Mouse (Mus musculus) retina, embryonic 14.5 days (tissue): ENCODE measurements around the gene Spint4.
"Not testable (repeated sequence)": the region's sequence is repeated elsewhere in the genome, so short reads cannot be mapped to it uniquely, and the experiment has no call there.

Experiments used
- DNase-seq: peaks from one replicate; pipeline ENCODE4 v3.0.0-alpha.2; 2015; ENCODE audit warnings: low spot score

Gene Spint4

DNA sequence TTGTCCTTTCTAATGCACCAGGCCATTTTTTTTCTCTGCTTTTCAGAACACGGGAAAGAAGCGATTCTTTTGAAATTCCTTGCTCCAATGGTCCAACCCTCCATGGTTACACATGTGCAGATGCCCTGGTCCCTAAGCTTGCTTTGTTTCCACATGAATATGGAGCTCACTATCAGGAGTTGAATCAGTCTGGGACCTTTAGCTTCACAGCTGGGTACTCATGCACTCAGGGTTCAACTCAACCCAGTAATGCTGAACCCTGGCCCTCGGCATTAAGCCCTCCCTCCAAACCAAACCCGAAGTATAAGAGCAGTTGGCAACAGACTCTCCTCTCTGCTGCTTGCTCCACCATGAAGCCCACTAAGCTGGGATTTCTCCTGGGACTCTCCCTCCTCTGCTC is at the start of gene Spint4:
TSS of gene Spint4 (plus strand) at position 301 of the 400 bp plus-strand sequence.
- DNase-seq = no peak

DNA sequence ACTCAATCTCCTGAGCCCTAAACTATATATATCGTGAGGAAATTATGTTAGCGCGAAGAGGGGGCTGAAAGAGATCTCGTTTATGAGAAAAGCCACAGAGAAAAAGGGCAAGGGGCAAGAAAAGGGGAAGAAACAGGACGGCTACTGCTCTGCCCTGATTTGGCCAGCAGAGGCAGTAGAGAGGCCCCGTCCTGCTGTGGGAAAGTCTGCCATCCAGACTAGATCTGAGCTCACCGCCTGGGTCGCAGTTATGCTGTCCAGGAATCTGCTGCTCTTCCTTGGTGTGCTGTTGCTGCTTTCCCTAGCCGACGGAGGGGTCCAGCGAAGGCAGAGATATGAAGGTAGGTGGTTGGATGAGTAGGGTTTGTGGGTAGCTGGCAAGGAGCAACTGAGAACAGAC is 42.4 kb upstream of the Spint4 start, which contains the start of gene Wfdc10:
TSS of gene Wfdc10 (plus strand) at position 189 of the 400 bp plus-strand sequence.
- DNase-seq = peak; percentile 71

GRCm38 (mm10) chr2:164656483-164656882 is 41.8 kb upstream of the Spint4 start, which contains the start of gene Wfdc9:
Gene Wfdc9, minus strand, starts transcription at chr2:164656583.
- DNase-seq = no peak

- DNase-seq = no peak
Observed at GRCm38 (mm10) chr2:164664851-164665250, 33.5 kb upstream of the Spint4 start.

DNA sequence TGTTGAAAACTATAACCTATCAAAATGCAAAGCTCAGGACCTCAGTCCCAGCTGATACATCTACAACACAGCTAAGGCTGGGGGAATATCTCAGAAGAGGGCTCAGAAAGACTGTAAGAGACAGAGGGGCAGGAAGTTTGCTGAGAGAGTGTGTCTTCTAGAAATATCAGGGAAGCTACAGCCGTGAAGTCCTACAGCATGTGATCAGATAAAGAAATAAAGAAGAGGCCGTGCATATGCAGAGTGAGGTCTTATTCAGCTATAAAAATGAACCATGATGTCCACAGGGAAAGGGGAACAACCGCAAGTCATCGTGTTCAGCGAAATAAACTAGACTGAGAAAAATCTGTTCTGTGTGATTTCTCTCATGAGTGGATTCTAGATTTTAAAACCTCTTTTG is 28.0 kb upstream of the Spint4 start:
- DNase-seq = no peak

DNA sequence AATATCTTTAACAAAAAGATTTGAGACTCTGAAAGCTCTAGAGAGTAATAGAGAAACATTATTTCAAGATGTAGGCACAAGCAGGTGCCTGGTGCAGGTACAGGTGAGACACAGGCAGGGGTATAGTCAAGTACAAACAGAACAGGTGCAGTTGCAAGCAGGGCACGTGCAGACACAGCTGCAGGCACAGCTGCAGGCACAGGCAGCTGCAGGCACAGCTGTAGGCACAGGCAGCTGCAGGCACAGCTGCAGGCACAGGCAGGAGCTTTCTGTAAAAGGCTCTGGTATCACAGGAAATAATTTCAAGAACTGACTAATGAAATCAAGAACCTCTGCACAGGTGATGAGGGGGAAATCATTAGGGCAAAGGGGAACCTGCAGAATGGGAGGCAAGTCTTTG is 27.4 kb upstream of the Spint4 start:
- no peak for DNase-seq

GRCm38 (mm10) chr2:164673987-164674386 is 24.3 kb upstream of the Spint4 start, which contains the start of gene Wfdc11:
Gene Wfdc11, minus strand, starts transcription at chr2:164674087.
- DNase-seq = no peak

DNA sequence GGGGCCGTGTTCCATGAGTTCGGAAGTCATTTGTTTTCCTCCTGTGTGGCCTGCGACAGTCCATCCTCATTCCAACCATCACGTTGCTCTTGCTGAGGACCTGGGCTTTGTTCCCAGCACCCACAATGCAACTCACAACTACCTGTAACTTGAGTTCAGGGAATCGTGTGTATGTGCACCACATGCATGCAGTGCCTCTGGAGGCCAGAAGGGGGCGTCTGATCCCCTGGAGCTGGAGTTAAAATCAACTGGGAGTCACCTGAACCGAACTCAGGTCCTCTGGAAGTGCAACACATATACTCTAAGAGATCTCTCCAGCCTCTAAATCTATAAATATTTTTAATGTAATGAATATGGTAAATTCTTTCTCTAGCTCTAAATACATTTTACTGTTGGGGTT is 22.2 kb upstream of the Spint4 start:
- no peak for DNase-seq

DNA sequence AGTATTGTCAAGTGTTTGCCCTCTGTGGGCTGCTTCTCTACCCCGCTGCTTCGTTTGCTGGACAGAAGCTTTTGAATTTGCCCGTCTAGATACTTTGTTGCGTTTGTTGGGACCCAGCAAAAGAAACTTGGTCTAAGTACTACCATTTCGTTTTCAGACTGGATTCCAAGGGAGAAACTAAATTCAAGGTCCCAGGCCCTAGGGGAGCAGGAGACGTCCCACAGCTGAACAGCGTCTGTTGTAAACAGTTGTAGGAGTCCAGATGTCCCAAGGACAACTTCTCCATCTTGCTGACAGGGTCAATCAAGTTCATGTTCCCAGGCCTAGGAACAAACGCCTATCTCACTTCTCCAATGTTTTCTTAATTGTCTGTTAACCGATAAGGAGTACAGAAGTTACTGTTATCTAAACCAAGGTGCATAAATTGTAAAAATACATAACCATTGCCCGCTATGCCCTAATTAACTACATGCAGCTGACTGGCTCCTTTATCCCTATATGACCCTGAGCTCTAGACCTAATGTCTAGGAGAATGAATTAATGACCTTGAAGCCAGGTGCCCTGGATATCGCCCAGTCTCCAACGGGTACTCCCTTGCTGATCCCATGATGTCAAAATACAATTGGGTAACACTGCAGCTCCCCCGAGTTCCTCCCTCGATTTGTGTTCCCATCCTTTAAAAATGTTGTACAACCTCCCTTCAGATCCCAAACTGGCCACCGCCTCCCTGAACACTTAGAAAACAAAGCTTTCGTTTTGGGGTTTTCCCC is 21.2 kb upstream of the Spint4 start:
- DNase-seq = no peak

DNA sequence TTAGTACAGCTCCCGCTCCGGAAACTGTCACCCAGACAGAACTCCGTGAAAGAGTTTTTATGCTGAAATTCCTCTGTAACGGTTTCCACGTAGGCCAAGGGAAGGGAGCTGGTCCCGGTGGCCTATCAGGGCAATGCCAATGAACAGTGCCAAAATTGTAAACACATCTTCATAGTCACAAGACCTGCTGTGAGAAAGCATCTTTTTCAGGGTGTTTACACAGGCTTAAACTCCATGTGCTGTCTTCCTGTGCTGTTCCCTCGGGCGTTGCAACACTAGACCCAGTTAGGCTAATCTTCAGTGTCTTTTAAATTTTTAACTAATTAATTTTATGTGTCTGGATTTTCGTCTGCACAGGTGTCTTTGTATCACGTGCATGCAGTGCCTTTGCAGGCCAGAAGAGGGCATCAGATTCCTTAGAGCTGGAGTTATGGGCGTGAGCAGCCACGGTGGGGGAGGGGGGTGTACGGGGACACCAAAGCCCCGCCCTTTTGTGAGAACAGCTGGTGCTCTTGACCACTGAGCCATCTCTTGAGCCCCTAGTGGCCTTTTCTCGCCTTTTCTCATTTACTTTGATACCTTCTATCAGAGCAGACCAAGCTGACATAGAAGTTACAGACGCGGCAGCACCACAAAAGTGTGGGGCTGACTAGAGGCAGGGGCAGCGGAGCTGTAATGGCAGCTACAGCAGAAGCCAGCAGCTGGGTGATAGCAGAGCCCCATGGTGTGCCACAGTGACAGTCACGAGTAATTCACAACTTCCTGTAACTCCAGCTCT is 19.3 kb upstream of the Spint4 start:
- DNase-seq = peak; percentile 72

GRCm38 (mm10) chr2:164679906-164680305 is 18.4 kb upstream of the Spint4 start:
- no peak for DNase-seq

DNA sequence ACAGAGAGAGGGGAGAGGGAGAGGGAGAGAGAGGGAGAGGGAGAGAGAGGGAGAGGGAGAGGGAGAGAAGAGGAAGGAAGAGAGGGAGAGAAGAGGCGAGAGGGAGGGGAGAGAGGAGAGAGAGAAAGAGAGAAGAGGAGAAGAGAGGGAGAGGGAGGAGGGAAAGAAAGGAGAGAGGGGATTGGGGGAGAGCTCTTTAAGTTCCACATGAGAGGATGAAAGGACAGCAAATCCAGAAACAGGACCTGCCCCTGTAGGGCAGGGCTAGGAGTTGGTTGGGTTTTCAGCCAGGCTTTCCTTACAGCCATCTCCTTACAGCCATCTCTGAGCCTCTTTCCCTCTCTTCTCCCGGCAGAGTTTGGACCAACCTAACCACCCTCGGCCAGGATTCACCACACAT is 13.5 kb upstream of the Spint4 start, which contains the start of gene Wfdc13:
TSS of gene Wfdc13 (plus strand) at position 301 of the 400 bp plus-strand sequence.
- no peak for DNase-seq

GRCm38 (mm10) chr2:164700959-164701358 is 2.7 kb downstream of the Spint4 start:
- no peak for DNase-seq

DNA sequence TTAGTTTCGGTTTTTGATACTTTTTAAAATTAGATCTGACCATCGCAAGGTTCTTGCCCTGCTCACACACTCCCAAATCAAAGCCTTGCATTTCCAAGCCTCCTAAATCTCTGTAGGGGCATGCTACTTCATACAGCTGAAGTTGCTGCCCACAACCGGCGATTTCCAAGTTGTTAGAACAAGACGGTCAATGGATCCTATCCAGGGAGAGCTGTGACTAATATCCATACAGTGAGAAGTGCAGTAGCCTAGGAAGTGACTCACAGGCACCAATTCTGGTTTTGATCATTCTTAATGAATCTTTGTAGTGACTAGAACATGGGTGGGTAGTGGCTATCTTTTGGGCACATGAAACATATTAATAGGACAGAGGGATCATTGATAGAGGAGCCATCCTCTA is 3.5 kb downstream of the Spint4 start:
- no peak for DNase-seq

GRCm38 (mm10) chr2:164704235-164704634 is 5.9 kb downstream of the Spint4 start:
- DNase-seq = no peak

DNA sequence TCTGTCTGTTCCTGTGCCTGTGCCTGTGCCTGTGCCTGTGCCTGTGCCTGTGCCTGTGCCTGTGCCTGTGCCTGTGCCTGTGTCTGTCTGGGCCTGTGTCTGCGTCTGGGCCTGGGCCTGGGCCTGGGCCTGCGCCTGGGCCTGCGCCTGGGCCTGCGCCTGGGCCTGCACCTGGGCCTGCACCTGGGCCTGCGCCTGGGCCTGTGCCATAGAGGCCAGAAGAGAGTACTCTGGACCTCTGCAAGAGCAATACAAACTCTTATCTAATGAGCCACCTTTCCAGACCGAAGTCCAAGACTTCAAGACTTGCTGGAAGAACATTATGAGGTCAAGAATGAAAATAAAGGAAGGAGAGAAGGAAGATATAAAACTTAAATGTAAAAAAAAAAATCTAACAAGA is 7.0 kb downstream of the Spint4 start:
- no peak for DNase-seq

DNA sequence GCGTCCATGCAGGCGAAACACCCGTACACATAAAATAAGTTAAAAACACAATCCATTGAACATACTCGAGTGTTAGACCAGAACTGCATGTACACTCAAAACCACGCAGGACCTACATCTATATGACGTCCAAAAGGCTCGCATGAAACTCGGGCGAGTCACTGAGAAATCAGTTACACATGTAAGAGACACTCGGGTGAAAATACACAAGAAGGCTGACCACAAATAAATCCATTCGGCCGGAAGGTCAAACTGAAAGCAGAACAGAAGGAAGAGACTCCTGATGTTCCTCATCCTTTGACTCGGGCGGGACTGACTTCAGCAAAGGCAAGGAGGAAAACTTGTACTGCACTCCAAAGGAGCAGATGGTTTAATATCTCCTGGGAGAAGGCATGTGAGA is 7.7 kb downstream of the Spint4 start:
- DNase-seq = no peak

- DNase-seq = no peak
Observed at GRCm38 (mm10) chr2:164715005-164715404, 16.7 kb downstream of the Spint4 start, which contains the start of gene Spint5. Gene Spint5, plus strand, starts transcription at chr2:164715305.

- DNase-seq = not testable (repeated sequence)
Observed at GRCm38 (mm10) chr2:164716194-164716786, 18.0 kb downstream of the Spint4 start.

- DNase-seq = no peak
Observed at GRCm38 (mm10) chr2:164723276-164723675, 25.0 kb downstream of the Spint4 start.

DNA sequence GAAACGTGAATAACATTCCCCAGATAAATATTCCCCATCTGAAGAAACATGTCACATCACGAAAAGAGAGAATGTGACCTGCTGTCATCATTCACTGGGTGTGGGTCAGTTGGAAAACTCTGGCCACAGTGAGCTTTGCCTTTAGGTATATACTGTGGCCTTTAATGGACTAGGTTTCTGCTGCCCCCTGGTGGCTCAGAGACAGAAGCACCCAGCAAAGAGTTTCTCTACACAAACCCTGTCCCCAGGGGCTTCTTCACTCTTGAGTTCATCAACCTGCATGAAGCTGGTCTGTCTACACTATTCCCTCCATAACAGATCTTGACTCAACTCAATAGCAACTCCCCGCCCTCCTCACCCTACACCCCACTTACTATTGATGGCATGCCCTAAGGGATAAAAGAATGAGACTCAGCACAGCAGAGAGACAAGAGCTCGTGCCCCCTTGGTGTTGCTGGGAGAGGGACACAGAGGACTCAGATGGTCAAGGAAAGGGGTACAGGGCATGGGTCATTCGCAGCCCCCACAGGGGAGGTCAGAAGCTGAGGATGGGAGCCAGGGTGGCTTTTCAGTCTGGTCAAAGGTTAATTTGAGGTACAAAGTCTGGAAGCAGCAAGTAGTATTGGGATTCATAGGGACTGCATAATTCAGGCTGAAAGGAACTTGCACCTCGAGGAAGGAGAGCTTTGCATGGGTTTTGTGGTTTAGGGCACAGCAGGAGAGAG is 27.8 kb downstream of the Spint4 start:
- DNase-seq = peak; percentile 90

DNA sequence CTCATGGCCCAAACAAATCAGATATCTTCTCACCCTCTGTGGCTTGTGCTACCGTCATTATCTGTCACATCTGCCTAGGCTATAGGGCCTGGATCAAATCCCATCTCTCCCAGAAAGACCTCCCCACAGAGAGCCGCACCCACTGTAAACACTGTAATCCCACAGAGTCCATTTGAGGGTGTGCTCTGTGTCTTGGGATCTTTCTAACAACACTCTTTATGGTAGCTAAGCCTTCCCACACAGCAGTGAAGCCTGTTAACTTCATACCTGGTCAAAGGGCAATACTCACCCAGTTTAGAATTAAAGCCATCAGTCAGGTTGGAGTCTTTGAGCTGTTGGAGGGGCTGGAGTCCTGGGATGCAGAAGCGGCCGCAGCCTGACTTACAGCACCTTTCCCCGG is 33.4 kb downstream of the Spint4 start:
- no peak for DNase-seq
